Mouse (Mus musculus) A20 (cell line): ENCODE results near the gene Rgs3.

Source experiments
- DNase-seq: peaks from one replicate; pipeline ENCODE4 v3.0.0-alpha.2; 2011; ENCODE audit warnings: low read depth, low spot score

Gene Rgs3

GRCm38 (mm10) chr4:62559797-62560329 lies at the start of gene Rgs3:
TSS of gene Rgs3 (plus strand) at chr4:62559847.
- no peak for DNase-seq

DNA sequence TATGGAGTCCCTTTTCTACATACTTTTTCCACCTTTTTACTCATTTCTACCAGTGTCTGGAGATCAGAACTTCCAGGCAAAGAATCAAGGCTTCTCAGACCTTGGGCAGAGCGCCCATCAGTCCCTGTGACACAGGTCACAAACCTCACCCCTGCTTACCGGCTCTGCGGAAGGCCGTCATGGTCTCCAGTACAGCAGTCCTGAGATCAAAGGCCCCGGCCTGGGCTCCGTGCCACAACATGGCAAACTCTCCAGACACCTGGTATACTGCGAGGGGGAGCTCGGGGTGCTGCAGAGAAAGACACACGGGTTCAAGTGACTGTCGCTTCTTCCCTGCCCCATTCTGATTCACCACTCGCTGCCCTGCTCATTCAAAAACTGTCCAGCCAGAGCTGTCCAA lies 49.7 kb upstream of the Rgs3 start:
- no peak for DNase-seq

GRCm38 (mm10) chr4:62513998-62514506 lies 45.6 kb upstream of the Rgs3 start:
- DNase-seq = peak; percentile 30

- peak; percentile 11 for DNase-seq
These were observed 44.7 kb upstream of the Rgs3 start for GRCm38 (mm10) chr4:62514995-62515394.

DNA sequence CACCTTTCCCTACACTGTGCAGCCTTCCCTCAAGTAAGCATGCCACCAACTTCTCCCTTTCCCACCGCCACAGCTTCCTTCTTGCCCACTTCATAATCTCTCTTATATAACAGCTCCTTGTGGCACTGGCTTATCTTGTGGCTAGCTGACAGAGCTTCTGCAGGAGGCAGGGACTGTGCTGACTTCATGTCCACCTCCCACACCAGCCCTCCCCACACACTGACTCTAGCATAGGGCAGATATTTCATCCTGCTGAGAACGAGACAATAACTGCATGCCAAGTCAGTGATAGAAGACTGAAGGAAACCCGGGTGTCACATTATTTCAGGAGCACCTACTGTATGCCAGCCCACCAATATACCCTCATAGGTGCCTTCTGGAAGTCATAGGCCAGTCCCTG lies 44.2 kb upstream of the Rgs3 start:
- peak; percentile 9 for DNase-seq

GRCm38 (mm10) chr4:62516079-62516478 lies 43.6 kb upstream of the Rgs3 start:
- DNase-seq = no peak

- no peak for DNase-seq
These were observed 43.1 kb upstream of the Rgs3 start for GRCm38 (mm10) chr4:62516579-62516978.

- DNase-seq = no peak
These were observed 42.6 kb upstream of the Rgs3 start for GRCm38 (mm10) chr4:62517046-62517445.

GRCm38 (mm10) chr4:62517538-62518415 lies 41.9 kb upstream of the Rgs3 start:
- peak; percentile 91 for DNase-seq

- peak; percentile 95 for DNase-seq
These were observed 41.1 kb upstream of the Rgs3 start for GRCm38 (mm10) chr4:62518416-62519121.

DNA sequence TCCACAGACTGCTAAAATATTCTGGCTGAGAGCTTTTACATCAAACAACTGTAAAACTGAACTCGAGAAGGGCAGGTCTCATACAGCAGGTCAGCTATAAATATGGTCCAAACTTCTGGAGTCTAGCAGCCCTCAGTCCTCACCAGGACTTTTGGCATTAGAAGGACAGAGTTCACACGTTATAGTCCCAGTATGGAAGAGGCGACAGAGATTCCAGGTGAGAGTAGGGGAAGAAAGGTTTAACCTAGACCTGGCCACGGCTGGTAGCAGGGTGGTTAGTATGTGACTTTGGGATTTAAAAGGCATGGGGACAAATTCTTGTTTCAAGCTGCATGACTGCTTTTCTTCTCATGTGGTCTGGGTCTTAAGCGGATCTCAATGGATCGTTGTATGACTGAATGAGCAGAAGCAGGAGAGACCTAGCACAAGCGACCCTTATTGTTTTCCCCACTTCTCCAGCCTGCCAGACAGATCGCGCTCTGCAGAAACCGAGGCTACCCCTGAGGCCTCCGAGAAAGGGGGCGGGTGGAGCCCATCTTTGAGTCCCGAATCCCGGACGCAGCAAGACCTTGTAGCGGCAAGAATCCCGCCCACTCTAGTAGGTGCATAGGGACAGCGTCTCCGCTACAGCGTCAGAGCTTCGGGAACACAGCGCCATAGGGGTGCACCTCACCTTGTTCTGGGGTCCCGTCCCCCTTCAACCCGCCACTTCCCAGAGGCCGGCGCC lies 40.4 kb upstream of the Rgs3 start:
- DNase-seq = no peak

DNA sequence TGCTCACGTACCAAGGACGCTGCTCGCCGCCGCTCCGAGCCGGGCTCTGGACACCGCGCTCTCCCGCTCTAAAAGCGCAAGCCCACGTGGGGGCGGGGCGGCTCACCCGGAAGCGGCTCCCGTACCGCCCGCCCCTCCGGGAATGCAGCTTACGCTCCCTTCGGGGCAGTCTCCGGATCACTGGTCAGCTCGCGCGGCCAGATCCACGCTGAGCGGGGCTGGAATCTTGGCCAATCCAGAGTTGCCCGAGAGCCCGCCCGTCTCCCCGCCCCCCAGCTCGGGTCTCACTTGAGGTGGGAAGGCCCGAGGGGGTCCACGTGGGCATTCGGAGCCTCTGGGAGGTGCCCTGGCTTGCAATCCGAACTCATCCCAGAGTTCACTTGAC lies 39.8 kb upstream of the Rgs3 start, which contains the start of gene Alad:
Gene Alad, minus strand, starts transcription at position 70 of the 385 bp plus-strand sequence.
- DNase-seq = peak; percentile 98

- DNase-seq = peak; percentile 76
These were observed 38.7 kb upstream of the Rgs3 start for GRCm38 (mm10) chr4:62520892-62521400.

- DNase-seq = peak; percentile 93
These were observed 34.8 kb upstream of the Rgs3 start, which contains the start of the genes Pole3 and 4933430I17Rik for GRCm38 (mm10) chr4:62524651-62525488. TSS of gene Pole3 (minus strand) at chr4:62525068. TSS of gene 4933430I17Rik (plus strand) at chr4:62525369.

GRCm38 (mm10) chr4:62525489-62525811 lies 34.2 kb upstream of the Rgs3 start:
- no peak for DNase-seq

- no peak for DNase-seq
These were observed 33.4 kb upstream of the Rgs3 start for GRCm38 (mm10) chr4:62526256-62526655.

DNA sequence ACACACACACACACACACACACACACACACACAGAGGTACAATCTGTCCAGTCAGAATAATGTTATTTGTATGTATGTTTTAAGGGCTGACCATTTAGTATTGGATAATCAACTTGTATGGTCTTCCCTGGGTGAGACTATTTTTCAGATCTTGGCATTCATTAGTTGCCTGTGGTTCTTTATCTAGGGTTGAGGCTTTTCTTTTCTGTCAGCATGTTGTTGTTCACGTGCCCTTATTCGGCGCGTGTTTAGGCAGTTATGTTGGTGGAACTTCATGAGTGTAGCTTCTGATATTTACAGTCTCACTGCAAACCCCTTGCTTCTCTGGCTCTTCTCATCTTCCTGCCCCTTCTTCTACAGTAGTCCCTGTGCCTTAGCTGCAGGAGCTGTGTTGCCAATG lies 32.0 kb upstream of the Rgs3 start:
- DNase-seq = no peak

DNA sequence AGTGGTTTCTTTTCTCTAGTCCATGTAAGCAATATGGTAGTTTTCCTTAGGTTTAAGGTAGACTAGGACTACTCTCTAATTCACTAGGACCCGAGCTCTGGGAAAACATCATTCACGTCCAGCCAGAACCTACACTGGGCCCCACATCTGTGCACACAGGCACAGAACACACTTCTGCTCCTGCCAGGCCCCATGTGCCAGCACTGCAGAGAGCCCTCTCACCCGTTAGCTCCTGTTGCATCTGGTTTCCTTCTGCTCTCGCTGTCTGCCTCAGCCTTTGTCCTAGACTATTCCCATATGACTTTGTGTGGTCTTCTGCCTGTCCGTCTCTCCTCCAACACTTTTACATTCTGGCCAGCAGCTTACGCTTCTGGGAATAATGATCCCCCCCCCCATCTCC lies 25.9 kb upstream of the Rgs3 start:
- no peak for DNase-seq

DNA sequence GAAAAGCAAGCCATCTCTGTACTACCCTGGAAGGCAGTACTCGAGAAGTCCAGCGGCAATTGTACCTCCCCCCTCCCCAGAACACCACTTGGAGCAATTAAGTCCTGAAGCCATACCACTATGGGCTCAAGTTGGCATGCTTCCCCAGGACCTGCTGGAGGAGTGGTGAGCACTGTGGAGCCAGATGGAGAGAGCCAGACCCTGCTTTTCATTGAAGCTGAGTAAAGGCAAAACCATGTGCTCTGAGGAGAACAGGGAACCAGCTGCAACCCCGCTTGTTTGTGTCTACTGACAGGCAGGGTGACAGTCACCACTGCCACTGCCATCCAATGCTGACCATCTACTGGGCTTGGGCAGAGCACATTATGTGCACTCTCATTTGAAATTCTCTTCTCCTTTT lies 17.8 kb upstream of the Rgs3 start:
- no peak for DNase-seq

- DNase-seq = no peak
These were observed 15.9 kb upstream of the Rgs3 start for GRCm38 (mm10) chr4:62543782-62544181.

- no peak for DNase-seq
These were observed 14.8 kb upstream of the Rgs3 start for GRCm38 (mm10) chr4:62544801-62545200.
